Mouse (Mus musculus) gastrocnemius, adult 18-20 months (tissue): ENCODE data around the gene Fbxo22. TPM values are rescaled to one million over a fixed set of nuclear protein-coding genes. Genes with fewer than 3 reads are reported as not detected.
"Not testable (repeated sequence)": the region's sequence is repeated elsewhere in the genome, so short reads cannot be mapped to it uniquely, and the experiment has no call there.

Experiments used
- DNase-seq: peaks from one replicate; pipeline ENCODE4 v3.0.0; 2021; ENCODE audit warnings: low spot score
- long read RNA-seq, 2 experiments: library from polyadenylated mRNA; stranded (forward); transcript quantifications; one replicate each; pipeline ENCODE4 v2.0.0; 2021
- total RNA-seq, 2 experiments: library from RNA; stranded (reverse); gene quantifications; 2 replicates each; pipeline ENCODE4 v1.2.3; 2021

The Fbxo22 gene
- 10 to 100 TPM; 19.7 to 21.1 TPM for total RNA-seq
- long read RNA-seq, experiment 1, transcript Fbxo22-201 (7 exons, 2,112 nt): major isoform, 36 of 38 reads
- long read RNA-seq, experiment 1, partial matches to known transcripts: 0 of 38 reads
- long read RNA-seq, experiment 1, other reads (novel, unspliced or antisense): 0 of 38 reads
- long read RNA-seq, experiment 2, transcript Fbxo22-201 (7 exons, 2,112 nt): major isoform, 24 of 31 reads
- long read RNA-seq, experiment 2, partial matches to known transcripts: 1 of 31 reads
- long read RNA-seq, experiment 2, other reads (novel, unspliced or antisense): 6 of 31 reads

DNA sequence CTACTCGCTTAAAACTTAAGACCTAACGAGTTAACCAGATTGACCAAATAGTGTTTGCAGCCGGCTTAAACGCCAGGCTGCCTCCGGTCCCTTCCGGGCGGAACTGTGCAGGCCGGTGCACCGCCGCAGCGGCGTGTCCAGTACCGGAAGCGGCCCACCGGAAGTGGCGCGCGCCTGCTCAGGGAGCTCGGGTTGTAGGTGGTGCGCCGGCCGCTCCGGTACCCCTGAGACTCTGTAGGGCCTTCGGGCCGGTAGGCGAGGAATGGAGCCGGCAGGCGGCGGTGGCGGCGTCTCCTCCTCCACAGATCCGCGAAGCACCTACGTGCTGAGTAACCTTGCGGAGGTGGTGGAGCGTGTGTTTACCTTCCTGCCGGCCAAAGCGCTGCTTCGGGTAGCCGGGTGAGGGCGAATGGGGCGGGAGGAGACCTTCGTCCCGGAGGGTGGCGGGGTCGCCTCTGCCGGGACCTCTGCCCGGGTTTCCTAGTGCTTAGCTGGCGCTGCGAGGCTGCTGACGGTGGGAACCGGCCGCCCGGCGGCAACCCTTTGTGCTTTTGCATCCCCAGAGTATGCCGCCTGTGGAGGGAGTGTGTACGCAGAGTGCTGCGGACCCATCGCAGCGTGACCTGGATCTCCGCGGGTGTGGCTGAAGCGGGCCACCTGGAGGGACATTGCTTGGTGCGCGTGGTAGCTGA is at the start of gene Fbxo22:
TSS of gene Fbxo22 (plus strand) at position 136 of the 692 bp plus-strand sequence.
- peak; percentile 80 for DNase-seq

DNA sequence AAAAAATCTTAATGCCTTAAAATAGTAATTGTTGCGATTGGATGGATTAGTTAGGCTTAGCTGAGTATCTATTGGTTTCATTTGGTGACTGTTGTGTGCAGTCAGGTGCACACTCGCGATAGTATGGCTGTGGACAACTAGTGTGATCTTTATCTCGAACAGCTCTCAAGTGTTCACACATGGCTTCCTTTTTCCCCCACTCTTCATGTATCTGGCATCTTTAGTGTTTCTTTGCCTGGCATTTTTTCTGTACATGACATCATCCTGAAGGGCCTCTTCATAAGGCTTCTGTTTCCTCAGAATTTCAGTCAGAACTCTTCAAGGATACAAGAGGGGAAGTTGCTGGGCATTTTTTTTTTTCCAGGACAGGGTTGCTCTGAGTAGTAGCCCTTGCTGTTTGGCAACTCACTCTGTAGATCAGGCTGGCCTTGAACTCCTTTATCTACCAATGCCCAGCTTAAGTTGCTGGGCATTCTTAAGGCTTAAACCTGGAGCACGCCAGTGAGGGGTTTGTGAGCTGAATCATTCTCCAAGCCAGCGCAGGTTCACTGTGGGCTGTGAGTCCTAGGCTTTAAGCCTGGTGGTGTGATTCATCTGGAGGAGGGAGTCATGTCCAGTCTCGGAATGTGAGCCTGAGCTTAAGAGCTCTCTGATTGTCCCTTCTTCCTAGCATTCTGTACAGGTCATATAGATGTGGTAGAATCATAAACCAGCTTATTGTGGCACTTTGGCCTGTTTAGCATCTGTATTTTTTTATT is 37.9 kb upstream of the Fbxo22 start:
- DNase-seq: no peak

DNA sequence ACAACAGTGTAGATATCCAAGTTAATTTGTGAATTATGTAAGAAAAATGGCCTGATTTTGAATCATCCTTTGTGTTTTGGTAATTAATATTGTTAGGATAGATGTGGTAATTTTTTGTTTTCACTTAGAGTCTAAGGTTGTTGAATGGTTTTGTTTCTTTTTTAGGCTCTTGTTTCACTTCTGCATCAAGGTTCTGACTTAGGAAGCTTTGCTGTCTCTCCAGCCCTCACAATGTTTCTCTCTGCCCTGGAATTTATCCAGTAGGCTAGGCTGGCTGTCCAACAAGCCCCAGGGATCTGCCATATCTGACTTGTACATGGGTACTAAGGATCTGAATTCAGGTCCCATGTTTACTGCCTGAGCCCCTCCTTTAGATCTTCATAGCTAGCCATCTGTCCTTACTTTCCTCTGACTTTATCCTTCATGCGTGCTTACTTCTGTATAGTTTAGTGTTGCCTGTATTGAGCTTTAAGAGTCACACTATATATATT is 36.5 kb upstream of the Fbxo22 start:
- no peak for DNase-seq

DNA sequence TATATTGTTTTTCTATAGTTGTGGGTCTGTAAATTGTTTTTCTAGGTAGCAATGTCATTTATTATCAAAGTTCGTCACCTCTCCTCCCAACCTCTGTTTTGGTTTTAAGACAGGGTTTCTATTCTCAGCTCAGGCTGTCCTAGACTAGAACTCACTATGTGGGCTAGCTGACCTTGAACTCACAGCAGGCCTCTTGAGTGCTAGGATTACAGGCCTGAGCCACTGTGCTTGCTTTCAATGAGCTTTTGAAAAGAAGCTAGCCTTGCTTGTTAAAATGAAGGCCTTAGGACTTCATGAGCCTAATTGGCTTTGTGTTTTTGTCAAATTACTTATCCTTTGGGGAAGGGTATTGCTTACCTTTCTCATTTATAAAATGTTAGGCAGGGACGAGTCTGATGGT is 34.5 kb upstream of the Fbxo22 start:
- DNase-seq: no peak

DNA sequence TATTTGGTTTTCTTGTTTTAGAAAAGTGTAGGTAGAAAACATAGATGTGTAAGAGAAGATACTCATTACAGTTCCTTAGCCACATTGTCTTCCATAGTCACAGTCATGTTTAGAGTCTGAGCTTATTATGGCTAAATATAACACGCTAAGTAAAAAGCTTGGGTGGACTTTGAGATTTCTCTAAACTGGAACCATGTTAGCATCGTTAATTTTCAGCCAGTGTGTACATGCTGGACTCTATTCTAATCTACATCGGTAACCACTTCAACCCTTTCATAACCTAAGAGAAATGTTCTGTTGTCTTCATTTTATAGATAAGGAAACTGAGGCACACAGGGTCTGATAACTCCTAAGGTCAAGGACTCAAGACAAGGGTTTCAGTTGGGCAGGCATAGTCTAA is 12.8 kb upstream of the Fbxo22 start:
- DNase-seq: no peak

DNA sequence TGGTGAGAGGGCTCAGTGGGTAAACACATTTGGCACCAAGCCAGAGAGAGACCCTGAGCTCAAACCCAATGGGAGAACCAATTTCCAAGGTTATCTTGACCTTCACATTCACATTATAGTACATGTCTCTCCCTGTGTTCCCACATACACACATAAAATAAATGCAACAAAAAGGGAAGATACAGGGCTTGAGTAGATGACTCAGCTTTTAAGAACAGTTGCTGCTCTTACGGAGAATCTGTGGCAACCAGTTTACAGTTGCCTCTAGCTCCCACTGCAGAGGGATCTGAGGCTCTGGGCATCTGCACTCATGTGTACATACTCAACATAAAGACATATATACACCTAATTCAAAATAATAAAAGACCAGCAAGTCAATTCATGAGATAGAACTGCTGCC is 10.5 kb upstream of the Fbxo22 start:
- DNase-seq: no peak

DNA sequence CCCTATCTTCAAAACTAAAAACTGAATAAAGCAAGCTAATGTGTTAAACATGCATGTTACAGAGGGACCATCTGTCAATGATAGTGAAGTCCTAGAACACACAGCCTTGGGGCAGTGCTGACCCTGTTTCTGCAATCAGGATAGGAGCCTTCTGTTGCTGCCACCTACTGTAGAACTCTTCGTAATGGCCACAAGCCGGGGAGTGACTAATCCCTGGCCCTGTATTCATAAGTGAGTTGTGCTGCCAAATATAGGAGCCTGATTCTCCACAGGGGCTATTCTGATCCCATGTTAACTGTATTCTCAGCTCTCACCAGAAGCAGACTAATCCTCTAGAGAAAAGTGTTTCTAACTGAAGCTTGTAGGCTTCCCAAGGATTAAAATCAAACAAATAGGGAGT is 9.4 kb upstream of the Fbxo22 start:
- DNase-seq: peak; percentile 27

DNA sequence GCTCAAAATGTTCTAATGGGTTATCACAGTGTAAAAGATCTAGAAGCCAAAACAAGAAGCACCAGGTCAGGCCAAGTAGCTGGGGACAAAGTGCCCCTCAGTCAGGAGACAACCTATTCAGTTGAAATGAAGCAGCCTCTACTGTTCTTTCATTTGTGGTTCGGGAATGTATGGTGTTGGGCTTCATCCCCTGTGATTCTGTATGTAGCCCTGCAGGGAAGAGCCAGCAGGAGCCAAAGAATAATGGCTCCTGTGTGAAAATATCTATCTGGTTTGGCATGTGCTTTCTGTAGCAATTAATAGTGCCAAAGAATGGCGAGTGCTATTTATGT is 301 bp upstream of the Fbxo22 start:
- no peak for DNase-seq

DNA sequence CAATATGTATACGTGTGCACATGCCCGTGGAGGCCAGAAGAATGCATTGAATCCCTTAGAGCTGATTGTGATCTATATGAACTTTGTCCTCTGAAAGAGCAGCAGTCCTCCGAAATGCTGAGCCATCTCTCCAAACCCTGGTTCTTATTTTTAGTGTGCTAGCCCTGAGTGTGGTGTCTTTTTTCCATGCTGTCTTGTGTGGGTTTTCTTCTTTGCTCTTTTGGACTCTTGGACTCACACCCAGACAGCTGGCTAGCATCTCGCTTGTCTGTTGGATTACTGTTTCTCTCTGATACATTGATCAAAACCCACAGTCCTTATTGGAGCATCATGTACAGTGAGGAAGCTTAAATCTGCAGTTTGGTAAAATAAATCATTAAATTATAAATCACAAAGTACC is 2.9 kb downstream of the Fbxo22 start:
- DNase-seq: no peak

DNA sequence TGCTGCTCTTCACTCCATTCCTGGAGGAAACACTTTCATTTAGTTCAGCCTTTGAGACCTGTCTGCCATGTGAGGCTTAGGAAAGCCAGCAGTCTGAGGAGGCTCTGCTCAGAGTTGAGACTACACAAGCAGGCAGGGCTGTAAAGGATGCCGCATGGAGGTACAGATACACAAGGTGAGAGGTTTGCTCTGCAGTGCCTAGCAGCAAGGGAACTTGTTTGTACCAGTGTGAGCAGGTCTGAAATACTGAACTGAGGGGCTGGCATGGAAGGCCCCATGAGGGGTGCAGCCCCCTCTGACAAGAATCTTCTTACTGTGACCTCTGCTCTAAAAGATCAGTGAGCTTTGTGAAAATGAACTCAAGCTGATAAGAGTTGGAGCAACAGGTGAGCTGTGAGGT is 4.7 kb downstream of the Fbxo22 start:
- DNase-seq: no peak

DNA sequence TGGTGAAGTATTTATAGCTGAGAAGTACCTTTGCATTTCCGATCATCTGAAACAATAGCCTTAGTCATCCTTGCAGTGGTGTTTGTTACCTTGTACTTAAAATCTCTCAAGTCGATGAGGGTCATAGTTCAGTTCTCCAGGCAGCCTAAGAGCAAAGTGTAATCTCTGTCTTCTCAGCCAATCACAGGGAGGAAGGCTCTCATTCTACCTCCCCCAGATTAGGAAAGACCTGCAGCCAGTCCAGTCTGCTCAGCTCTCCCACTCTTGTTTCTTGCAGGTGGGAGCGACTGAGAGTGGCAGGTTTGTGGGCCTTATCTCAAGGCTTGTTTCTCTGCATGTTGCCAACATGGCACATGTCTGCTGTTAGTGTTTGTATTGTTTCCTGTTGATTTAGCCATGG is 6.3 kb downstream of the Fbxo22 start:
- DNase-seq: no peak

DNA sequence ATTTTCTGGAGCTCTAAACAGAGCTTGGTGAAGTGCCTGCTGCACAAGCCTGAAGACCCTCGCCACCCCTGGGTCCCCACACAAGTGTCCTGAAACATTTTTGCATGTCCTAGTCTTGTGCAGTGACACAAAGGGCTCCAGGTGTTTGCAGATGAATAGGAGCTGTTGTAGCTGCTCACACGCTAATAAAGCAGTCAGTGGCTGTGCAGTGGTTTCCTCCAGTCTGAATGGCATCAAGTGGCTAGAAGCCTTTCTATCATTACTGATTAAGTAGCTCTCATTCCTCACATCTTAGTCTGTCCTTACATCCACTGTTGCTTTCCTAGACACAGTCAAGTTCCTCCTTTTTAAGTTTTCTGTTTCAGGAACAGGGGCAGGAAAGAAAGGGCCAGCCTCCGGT is 6.9 kb downstream of the Fbxo22 start:
- no peak for DNase-seq

DNA sequence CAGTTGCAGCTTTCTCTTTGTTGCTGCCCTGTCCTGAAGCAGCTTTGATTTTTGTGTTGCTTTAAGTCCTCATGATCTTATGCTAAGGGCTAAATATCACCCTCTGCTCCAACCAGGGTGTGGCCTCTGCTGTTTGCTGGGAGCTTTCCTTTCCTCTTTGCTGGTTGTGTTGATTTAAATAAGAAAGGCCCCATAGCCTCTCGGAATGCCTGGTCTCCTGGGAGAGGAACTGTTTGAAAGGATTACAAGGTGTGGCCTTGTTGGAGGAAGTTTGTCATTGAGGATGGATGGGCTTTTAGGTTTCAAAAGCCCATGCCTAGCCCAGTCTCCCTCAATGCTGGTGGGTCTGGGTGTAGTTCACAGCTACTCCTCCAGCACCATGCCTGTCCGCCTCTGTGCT is 7.4 kb downstream of the Fbxo22 start:
- no peak for DNase-seq

DNA sequence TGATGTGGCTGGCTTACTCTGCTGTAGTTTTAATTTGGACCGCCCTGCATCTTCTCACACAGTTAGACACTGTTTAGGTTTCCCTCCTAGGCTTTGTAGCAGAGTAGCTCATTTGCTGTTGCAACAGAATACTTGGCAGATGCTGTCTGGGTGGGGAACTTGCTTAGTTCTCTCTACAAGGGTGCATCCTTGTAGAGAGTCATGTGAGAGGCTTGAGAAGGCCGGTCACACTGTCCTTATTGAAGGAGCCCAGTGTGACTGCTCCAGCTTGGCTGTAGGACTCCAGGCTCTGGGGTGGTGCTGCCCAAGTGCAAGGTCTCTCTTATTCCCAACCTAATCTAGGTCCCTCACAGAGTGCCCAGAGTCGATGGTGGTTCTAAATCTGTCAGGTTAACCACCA is 8.7 kb downstream of the Fbxo22 start:
- no peak for DNase-seq

DNA sequence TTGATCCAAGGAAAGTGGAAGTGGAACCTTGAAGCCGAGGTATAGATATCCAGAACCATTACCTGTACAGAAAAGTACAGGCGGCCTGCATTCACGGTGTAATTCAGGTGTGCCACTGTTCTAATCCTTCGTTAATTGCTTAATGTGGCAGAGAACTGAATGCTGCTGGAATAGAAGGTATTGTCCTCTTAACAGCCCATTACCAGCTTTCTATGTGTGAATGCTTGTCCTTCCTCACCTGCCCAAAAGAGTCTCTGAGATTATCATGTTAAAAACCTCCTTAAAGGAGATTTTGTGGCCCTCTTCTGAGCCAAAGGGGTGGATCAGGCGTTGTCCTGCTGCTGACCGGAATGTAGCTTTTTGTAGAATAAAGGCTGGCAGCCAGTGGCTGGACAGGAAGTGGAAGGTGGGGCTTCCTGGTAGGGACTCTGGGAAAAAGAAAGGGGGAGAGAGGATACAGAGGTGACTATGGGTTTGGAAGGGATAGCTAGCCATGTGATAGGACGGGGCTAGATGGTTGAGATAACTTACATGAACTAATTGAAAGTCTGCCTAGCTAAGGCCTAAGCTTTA is 16.5 kb downstream of the Fbxo22 start:
- no peak for DNase-seq

DNA sequence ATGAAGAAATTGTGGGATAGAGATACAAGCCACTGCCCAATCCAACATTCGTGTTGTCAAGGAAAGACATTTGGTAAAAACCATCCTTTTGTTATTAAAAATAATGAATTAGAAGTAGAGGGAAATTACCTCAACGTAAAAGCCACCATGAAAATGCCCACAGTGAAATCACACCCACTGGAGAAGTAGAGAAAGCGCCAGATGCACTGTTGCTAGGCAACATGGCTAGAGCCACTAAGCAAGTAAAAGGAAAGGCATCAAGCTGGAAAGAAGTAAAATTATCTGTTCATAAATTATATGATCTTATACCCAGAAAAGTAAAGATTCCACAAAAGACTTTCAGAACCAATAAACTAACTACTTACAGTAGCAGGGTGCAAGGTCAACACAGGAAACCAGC is 17.5 kb downstream of the Fbxo22 start:
- no peak for DNase-seq

DNA sequence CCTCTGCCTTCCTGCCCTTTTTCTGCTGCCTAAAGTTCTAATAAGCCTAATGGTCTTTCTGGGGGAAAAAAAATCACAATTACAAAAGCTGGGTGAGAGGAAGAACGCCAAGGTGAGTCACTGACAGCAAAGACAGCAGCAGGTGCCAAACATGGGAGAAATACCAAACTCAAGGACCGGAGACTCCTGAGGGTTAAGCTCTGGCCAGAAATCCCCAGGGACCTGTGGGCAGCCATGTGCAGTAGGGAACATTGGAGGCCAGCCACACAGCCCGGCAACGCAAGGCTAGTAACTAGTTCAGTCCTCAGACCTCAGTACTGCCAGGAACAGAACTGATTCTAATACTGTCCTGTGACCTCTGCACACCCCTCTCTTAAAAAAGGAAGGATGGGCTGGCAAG is 19.4 kb downstream of the Fbxo22 start:
- no peak for DNase-seq

DNA sequence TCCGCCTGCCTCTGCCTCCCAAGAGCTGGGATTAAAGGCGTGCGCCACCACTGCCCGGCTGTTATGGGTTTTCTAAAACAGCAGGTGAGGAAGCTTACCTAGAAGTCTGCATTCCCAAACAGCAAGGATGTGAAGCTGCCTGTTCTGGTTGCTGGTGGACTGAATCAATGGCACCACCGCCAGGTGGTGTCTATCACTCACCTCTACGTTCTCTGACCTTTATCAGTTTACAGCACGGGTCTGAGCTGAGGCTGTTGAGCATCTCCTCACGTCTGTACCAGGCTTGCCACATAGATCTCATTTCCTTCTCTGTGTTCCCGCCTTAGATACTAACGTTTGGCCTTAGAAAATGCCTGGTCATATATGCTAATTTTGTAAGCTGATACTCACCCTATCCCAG is 20.3 kb downstream of the Fbxo22 start:
- no peak for DNase-seq

DNA sequence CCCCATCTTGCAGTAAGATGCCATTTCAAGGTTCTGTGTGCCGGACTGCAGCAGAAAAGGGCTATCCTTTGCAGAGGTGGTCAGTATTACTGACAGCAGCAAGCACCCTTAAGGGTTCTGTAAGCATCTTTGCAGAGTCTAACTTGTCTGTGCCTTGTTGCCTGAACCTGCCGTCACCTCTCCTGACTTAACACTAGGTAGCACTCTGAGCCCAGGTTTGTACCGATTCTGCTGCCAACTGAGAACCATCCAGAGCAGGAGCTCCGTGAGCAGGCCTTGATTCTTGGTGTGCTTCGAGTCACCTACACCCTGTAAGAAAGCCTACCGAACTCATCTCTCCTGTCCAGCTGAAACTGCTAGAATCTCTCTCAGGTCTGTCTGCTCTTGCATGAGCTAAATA is 22.8 kb downstream of the Fbxo22 start:
- no peak for DNase-seq

DNA sequence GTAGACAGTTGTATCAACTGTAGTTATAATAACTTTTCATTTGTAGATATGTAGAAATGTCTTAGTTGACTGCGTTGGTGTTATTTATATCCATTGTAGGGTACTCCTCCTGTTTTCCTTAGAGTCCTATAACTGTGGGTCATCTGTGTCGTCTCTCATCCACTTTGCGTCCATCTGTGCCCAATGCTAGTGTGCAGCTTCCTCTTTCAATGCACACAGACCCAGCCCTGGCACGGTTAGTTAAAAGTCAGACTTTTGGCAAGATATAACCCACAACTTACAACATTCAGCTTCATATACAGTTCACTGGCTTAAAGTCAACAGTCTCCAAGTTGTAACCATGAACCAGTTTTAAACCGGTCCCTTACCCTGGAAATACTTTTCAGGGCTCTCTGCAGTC is 23.4 kb downstream of the Fbxo22 start:
- no peak for DNase-seq

DNA sequence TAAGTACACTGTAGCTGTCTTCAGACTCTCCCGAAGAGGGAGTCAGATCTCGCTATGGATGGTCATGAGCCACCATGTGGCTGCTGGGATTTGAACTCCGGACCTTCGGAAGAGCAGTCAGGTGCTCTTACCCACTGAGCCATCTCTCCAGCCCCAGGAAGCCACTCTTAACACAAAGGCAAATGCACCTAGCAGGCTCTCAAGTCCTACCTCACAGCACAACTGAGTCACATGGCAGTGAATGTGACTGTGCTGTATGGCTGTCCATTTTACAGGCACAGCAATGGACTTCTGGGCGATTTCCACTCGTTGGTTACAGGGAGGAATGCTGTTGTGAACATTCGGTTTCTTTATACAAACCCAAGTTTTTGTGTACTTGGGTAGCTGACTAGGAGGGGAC is 23.9 kb downstream of the Fbxo22 start:
- no peak for DNase-seq

DNA sequence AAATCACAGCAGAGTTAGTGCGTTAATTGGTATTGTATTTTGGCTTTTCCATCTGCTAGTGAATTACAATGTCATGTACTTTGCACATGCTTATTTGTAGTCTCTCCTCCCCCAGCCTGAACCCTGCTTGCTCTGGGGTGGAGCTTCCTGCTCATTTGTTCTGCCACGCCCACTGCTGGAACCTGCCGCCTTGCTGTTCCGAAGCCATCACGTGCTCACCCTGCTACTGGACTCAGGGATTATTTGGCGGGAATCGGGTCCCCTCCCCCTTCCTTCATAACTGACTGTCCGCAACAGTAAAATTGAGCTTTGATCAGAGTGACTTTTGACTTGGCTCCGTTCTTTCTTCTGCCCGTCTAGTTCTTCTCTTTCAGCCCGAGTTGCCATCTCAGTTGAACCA is 24.4 kb downstream of the Fbxo22 start:
- not testable (repeated sequence) for DNase-seq
